Mouse (Mus musculus) ES-Bruce4 (cell line): ENCODE measurements around the gene Popdc2.

Source experiments
- CTCF ChIP-seq: IDR thresholded peaks from one replicate; pipeline ENCODE4 v1.8.1; 2011; ENCODE audit warnings: low read depth, low read length
- EP300 ChIP-seq: IDR thresholded peaks from 2 replicates; pipeline ENCODE4 v1.6.1; 2011; ENCODE audit warnings: low read depth, low read length; ENCODE audit not compliant: insufficient read depth
- POLR2A ChIP-seq: IDR thresholded peaks from one replicate; pipeline ENCODE4 v1.8.1; 2011; ENCODE audit warnings: low read length; ENCODE audit not compliant: insufficient read depth

DNA sequence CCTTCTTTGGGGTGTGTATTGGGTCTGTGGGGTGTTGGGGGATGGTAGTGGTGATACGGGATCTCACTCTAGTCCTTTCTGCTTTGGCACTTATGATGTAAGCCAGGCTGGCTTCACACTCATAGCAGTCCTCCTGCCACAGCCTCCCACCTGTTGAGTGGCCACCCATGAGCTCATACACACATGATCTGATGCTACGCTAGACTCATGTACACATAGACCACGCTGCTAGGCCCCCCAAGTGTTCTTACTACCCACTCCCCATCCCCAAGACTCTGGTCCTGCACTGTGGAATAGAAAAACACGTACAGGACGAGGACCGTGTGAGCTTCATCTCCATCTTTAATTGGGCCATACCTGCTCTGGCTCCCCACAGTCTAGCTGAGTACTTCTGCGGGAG lies 7.0 kb downstream of the Popdc2 start:
- no peak for TF ChIP-seq CTCF
- TF ChIP-seq EP300 = no peak
- no peak for TF ChIP-seq POLR2A
